Mouse (Mus musculus) layer of hippocampus, postnatal 14 days (tissue): ENCODE measurements around the gene Phospho2. TPM values are rescaled to one million over a fixed set of nuclear protein-coding genes. Genes with fewer than 3 reads are reported as not detected.
"Not testable (repeated sequence)": the region's sequence is repeated elsewhere in the genome, so short reads cannot be mapped to it uniquely, and the experiment has no call there.

Experiments used
- DNase-seq, 2 experiments: peaks; one replicate each; pipeline ENCODE4 v3.0.0; 2021 to 2022; ENCODE audit warnings: low spot score in 2 of 2, mixed read lengths in 1 of 2
- long read RNA-seq, 2 experiments: library from polyadenylated mRNA; stranded (forward); transcript quantifications; one replicate each; pipeline ENCODE4 v2.0.0; 2021
- total RNA-seq, 2 experiments: library from RNA; stranded (reverse); gene quantifications; 2 replicates each; pipeline ENCODE4 v1.2.3; 2021

Phospho2 gene
- total RNA-seq, result 10 to 100 TPM; 19.0 to 21.7 TPM
- long read RNA-seq, experiment 1, transcript Phospho2-201 (4 exons, 2,260 nt), result major isoform, 23 of 28 reads
- long read RNA-seq, experiment 1, partial matches to known transcripts, result 0 of 28 reads
- long read RNA-seq, experiment 1, other reads (novel, unspliced or antisense), result 2 of 28 reads
- long read RNA-seq, experiment 2, transcript Phospho2-201 (4 exons, 2,260 nt), result major isoform, 29 of 37 reads
- long read RNA-seq, experiment 2, partial matches to known transcripts, result 1 of 37 reads
- long read RNA-seq, experiment 2, other reads (novel, unspliced or antisense), result 2 of 37 reads

DNA sequence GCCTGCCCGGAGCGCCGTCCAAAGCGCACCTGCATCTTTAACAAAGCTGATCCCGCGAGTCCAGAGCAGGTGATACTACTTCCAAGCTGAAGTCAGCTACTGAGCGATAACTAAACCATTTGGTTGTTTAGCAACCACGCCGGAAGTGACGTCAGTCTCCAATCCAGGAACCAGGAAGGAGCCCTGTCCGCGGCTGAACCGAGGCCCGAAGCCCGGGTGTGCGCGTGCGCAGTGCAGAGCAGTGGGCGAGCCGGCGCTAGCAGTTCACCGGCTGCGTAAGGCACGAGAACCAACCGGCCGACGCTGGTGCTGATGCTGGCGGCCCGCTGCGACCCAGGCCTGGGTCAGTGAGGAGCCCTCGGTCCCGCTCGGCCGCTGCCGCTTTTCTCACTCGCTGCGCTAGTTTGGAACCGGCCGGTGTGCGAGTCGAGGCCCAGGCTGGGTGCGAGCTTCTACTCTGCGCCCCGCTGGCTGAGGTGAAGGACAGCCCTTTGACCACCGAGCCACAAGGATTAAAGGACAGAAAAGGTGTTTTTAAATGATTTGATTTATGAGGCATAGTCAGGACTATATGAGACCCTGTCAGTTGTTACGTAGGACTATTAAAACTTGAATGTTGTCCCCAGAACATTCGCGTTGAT lies at the start of gene Phospho2, which contains the start of gene Ccdc173:
Phospho2 (plus strand) TSS at position 195 of the 641 bp plus-strand sequence.
Ccdc173 (minus strand) TSS at position 147 of the 641 bp plus-strand sequence.
- DNase-seq, result peak; percentile 95 to 98

DNA sequence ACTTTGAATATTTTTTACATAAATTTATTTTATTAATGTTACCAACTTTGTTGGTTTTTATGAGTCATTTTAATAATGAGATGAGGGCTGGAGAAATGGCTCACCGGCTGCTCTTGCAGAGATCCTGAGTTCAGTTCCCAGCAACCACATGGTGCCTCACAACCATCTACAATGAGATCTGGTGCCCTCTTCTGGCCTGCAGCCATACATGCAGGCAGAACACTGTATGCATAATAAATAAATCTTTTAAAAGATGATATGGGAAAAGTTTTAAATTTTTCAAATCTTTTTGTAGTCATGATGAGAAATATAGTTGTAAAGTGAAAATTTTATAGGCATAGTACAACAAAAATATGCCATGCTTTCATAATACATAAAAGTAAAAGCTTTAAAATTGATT lies 44.3 kb upstream of the Phospho2 start:
- DNase-seq, result no peak

DNA sequence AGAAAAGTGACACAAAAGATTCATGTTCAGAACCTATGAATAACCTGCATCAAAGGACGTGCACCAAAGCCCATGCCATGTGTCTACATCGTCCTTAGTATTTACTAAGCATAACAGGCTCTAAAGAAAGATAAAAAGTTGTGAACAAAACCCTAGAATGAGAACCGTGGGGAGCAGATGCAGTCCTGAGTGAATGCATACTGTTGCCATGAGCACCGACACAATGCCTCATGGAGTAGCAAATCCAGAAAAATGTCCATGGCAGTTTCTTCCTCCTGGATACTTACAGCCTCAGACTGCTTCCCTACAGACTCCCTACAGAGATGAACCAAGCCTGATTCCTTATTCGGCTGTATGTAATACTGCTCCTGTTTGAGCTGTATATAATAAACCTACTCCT lies 28.4 kb upstream of the Phospho2 start:
- DNase-seq, result no peak

DNA sequence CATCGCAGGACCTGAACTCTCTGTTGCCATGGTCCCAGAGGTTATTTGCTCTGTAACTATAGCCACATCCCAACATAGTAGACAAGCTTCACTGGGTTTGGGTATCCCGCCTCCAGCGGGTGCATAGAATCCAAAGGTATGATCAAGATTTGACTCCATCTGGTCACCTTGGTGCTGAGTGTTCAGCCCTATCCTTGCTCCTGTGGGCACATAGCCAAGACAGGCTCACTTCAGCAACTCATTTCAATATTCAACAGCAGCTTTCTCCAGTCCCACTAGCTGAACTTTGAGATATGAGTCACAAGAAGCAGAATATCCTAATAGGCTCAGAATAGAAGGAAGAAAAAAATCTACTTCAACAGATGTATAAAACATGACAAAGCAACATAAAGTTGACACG lies 26.1 kb upstream of the Phospho2 start:
- no peak for DNase-seq

DNA sequence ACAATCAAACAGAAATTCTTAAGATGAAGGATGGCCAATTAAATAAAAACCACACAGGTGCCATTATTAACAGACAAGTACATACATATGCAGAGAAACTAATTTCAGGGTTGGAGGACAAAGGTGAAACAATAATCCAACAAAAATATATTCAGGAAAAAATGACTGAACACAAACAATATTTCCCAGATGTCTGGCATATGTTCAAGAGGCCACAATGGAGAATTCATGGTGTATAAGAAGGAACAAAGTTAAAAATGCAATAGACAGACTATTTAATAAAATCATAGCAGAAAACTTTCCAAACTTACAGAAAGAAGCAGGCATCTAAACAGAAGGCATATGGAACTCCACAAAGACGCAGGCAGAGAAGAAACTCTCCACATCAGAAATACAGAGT lies 24.7 kb upstream of the Phospho2 start:
- no peak for DNase-seq

DNA sequence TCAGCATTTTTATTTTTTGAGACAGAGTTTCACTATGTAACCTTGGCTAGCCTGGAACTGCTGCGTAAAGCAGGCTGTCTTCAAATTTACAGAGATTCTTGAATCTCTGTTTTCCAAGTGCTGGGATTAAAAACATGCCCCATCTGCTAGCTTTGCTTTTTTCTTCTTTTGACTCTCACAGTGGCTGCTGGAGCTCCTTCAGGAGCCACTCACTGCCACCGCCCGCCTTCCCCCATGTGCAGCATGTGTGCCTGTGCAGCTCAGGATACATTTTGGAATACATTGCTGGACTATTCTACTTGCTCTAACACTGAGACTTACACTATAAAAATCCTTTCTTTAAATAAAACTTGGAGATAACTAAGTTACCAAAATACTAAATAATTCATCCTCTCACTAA lies 16.1 kb upstream of the Phospho2 start:
- peak in 1 of 2 experiments; percentile 35 for DNase-seq

DNA sequence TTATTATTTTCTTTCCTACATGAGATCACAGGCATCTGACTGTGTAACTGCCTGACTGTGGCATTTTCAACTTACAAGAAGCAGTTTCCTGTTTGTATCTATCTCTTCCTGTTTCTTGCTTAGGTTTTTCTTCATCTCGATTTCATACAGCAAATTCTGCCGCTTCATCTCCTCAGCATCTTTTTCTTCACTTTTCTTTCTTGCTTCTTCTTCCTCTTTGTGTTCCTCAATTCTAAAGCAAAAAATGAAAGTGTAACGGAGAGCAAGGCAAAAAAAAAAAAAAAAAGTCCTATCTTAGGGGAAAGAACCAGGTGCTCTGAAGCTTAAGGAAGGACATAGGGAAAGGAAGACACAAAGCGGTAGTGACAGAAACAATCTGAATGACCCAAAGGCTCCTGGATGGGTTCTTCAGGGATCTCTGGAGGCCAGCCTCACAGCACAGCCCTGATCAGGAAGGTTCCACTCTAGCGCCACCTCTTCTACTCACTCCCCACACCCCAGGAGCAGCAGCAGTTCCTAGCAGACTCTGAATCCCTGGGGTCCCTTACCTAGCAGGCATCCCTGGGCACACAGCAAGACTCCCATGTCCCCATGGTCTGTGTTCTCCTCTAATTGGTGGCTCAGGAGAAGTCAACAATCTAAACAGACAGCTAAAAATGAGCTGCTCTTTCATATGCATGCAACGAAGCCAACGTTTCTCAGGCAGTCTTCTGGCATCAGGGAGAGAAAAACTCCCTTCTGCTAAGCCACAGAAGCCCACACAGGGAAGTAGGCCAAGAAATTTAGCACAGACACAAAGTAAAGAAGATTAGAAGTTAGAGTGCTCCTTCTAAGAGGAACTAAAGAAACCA lies 11.2 kb upstream of the Phospho2 start:
- peak; percentile 19 to 37 for DNase-seq

DNA sequence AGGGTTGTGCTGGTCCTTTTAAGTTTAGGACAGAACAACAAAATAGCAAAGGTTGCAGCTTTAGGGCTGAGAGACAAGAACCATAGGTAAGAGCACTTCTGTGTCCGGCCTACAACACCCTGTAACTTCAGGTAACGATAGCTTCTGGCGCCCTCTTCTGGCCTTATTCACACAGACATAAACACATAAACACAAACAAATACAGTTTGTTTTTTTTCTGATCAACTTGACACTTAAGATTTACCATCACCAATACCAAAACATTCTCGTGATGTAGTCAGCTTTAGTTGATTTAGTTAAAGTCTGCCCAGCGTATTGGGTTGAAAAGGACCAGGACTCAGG lies 10.6 kb upstream of the Phospho2 start:
- DNase-seq, result no peak

DNA sequence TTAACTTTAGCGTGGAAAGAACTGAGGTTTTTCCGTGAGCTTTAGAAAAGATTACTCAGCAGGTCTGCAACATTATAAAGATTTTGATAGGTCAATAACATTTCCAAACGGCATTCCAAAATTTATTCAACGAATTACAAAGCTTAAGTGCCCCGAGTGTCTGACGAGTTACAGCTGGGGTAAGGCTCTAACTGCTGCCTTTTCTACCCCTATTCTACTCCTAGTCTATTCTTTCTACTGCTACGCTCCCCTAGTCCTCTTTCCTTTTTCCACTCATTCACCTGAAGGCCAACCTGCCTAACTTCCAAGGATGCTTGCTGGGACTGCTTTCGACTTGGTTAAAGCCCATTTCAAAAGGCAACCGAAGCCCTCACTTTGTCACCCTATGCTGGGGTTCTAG lies 449 bp upstream of the Phospho2 start:
- DNase-seq, result no peak

DNA sequence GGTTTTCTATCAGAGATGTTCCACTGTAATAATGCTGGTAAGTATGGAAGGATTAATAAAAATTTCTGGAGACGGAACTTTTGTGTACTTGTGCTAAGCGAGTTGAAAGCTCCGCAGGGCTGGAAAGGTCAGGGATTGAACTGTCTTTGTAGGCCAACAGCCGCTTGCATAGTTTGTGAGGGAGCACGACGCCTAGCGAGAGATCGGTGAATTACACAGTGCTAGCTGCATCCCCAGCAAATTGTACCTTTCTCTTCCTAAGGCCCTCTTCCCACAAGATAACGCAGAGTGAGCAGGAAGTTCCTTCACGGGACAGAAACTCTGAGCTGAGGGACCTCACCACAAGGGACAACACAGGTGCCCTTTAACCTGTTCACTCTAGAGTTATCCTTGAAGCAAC lies 862 bp downstream of the Phospho2 start:
- peak; percentile 79 to 80 for DNase-seq

DNA sequence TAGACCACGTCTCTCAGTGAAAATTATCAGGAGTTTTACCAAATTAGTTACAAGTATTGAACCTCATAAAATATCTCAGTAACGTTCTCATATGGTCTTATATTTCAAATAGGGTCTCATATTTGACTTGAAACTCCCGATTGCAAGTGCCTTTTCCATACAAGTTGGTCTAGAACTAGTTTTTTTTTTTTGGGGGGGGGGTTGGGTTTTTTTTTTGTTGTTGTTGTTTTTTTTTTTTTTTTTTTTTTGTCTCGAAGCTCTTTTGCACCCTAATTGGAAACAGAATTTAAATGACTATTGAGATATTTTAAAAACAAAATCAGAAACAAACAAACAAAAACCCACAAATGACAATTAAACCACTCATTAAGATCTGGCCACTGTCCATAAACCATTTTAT lies 1.3 kb downstream of the Phospho2 start:
- no peak for DNase-seq

DNA sequence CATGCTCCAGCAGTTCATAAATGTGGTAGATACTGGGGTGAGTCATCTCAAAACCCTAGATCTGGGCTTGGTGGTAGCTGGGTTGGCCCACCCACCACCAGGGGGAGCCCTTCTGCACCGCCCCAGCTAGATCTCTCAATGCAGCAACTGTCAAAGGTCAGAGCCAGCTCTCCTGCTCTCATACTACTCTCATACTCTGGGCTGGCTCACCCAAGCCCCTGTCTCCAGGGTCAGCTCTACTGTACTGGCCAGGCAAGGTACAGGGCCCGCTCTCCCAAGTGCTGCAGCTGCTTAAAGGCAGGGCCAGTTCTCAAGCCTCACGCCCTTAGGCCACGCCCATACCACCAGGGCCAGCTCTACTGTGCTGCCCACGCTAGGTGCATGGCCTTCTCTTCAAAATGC lies 13.5 kb downstream of the Phospho2 start:
- peak in 1 of 2 experiments; percentile 25 for DNase-seq

DNA sequence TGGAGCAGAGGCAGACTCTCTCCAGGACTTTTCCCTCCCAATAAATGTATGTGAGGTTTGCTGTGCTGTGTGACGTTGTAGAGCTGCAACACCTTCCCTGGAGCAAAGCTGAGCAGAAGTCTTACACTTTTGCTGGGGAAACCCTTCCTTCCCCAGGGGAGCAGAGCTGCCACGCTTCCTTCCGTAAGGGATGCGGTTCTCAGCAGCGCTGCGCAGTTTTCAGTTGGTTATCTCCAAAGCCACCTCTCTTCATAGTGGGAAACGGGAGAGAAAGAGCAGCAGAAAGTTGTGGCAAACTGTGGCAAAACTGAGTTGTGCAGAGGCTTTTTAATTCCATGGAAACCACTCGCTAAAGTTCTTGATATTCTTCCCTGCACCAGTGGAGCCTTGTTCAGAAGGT lies 14.3 kb downstream of the Phospho2 start:
- no peak for DNase-seq

DNA sequence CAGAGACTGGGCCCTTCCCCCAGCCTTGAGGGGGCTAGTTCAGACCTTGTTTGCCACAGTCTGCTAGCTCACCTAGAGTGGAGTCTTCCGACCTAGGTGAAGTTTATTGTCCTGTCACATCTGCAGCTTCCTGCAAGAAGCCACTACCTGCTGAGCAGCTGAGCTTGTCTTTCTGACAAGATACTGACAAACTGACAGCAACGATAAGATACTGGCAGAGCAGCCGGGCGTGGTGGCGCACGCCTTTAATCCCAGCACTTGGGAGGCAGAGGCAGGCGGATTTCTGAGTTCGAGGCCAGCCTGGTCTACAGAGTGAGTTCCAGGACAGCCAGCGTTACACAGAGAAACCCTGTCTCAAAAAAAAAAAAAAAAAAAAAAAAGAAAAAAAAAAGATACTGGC lies 15.2 kb downstream of the Phospho2 start:
- DNase-seq, result not testable (repeated sequence)

DNA sequence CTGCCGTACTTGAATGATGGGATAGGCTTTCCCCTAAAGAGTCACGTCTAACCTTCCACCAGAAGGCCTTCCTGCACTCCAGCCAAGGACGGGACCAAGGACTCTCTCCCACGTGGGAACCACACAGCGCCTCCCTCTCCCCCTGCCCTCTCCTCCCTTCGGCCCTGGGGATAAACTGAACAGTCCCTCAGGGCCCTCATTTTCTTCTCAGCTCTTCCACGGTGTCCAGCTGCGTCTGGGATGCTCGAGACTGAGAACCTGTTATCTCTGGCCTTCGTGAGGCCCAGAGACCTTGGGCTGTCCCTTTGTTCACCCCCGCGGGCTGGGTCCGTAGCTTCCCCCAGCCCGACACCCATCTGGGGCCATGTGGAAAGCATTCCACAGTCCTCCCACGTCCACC lies 20.7 kb downstream of the Phospho2 start:
- no peak for DNase-seq

DNA sequence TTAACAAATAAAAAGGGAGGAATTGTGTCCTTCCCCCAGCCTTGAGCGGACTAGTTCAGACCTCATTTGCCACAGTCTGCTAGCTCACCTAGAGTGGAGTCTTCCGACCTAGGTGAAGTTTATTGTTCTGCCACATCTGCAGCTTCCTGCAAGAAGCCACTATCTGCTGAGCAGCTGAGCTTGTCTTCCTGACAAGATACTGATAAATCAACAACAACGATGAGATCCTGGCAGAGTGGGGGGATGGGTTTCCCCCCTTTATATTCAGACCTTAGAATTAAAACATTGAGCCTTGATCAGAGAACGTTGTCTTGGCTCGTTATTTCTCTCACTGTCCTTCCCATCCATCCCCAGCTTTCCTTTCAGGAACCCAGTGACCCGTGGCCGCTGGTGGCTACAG lies 21.9 kb downstream of the Phospho2 start:
- not testable (repeated sequence) for DNase-seq

DNA sequence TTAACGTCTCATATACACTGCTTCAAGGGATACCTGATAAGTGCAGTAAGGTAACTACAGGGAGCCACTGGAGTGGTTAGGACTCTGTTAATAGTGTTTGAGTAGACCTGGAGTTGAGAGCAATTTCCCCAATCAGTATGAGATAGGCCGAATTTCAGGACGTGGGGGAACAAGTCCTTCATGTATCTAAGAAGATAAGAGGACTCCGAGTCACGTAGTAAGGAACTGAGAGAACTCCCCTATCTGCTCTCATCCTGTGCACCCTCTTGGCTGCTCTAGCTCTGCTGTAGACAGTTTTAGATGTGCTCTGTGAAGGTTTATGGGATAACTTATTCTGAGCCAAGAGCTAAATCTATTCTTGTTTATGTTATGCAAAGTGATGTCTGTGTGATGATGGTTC lies 27.2 kb downstream of the Phospho2 start:
- DNase-seq, result no peak

DNA sequence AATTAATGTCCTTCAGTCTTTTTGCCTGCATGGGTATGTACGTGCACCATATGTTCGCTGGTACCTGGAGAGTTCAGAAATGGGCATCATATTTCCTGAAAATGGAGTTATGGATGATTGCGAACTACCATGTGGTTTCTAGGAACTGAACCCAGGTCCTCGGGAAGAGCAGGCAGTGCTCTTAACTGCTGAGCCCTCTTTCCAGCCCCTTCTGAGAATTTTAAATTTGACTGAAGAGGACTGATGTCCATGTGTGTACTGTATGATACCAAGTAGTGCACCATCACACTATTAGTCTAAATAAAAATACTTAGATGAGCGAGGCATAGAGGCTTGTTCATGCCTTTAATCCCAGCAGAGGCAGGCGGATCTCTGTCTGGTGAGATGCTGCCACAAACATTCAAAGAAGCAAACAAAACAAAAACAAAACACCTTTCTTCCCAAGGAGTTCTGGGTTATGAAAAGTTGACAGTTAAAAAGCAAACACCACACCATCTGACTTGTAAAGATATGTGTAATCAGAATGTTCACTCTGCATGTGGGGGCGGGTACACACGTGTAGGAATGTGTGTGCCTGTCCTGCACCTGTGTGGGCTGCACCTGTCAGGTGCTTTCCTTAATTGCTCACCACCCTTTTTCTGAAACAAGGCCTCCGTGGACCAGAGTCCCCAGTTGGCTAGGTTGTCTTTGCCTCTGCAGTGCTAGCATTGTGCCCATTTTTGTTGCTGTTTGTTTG lies 29.1 kb downstream of the Phospho2 start:
- no peak for DNase-seq

DNA sequence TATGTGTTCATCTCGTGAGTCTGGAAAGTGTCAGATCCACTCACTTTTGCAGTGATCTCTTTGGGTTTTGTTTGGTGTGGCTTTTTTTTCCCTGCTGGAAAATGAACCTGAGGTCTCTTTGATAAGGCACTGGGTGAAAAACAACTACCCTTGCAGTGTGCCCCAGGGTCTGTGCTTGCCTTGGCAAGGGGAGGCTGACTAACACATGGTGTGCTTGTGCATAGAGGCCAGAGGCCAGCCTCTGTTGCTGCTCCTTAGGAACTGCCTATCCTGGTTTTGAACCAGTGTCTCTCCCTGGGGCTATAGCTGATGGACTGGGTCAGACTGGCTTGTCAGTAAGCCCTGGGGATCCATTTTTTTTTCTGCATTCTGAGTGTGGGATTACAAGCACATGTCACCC lies 30.8 kb downstream of the Phospho2 start:
- DNase-seq, result no peak

DNA sequence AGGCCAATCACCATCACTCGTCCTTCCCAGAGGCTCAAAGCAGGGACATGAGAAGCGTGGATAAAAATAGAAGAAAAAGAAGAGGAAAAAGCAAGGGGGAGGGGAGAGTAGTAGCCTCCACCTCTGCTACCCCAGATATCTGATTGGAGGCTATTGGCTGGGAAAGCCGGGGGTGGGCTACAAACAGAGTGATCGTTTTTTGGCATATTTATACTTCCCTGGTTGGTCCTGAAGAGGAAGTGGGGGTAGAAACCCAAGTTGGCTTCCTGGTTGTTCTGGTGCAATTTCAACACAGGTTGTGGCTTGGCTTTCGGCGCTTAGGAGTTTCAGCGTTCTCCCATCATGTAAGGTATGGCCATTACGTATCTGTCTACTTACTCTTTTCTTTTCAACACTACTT lies 32.3 kb downstream of the Phospho2 start, which contains the start of gene Klhl23:
Klhl23 (plus strand) TSS at position 234 of the 400 bp plus-strand sequence.
- no peak for DNase-seq
